Mouse (Mus musculus): ENCODE data around the gene Edem3. TPM values are rescaled to one million over a fixed set of nuclear protein-coding genes. Genes with fewer than 3 reads are reported as not detected.
"Not testable (repeated sequence)": the region's sequence is repeated elsewhere in the genome, so short reads cannot be mapped to it uniquely, and the experiment has no call there.

Edem3 gene
- polyA plus RNA-seq, 1 experiment from 2014 or later = 24.5 TPM

DNA sequence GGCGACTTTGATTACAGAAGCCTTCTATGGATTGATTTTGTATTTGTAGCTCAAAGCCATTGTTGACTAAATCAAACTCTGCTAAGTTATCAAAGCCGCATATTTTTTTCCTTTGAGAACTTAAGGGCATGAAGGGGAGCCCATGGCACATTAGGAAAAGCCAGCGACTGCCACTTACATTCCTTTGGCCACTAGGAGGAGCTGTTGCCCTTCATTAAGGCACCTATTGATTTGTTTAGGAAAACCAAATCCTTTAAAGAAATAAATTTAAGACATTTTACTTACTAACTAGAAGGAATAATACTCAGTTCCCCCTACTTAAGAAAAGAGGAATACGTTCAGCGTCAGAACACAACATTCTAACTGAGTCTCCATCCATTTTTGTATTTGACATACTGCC, 65.3 kb downstream of the Edem3 start:
- ATAC-seq (ENCODE audit: low FRiP score) = no peak

DNA sequence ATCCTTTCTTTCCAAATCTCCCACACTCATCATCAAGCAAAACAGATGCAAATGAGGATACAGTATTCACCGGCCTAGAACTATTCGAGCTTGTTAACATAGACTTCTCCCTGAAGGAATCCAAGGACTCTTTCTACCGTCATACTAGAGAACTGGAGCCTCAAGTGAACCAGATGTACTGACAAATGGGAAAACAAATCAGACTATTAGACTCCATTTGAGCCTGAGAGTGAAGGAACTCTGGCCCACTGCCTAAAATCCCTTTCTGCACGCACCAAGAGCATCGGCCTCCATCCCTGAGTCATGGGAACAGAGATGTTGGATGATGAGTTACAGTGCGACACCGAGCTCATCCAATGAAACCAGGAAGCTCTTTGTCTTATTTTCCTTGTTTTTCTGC, 69.9 kb downstream of the Edem3 start:
- 86% methylated on average over 7 of the region's 7 CpGs for WGBS
- Histone ChIP-seq H3K36me3 (replicated peaks) (no peaks in the 10 kb centered on the region), H3K4me2 (no peak overlapping the region), H3K9me3 (no peaks in the 10 kb centered on the region), H3K4me1 (no peaks in the 10 kb centered on the region), H3K9ac (no peak overlapping the region), H3K27ac (no peak overlapping the region), H3K4me3 (replicated peaks) (no peak overlapping the region), H3K27me3 (no peaks in the 10 kb centered on the region)
- no peak for ATAC-seq (ENCODE audit: low FRiP score)

More for the DNA sequence above, 65.3 kb downstream of the Edem3 start:
- Histone ChIP-seq H3K4me2 (no peak overlapping the region), H3K4me3 (replicated peaks) (no peak overlapping the region), H3K9me3 (no peaks in the 10 kb centered on the region), H3K9ac (no peak overlapping the region), H3K27me3 (no peaks in the 10 kb centered on the region), H3K36me3 (replicated peaks) (peaks cover 12% of the 10 kb centered on the region), H3K4me1 (no peaks in the 10 kb centered on the region), H3K27ac (no peak overlapping the region)
- 23% methylated on average over 5 of the region's 5 CpGs for WGBS

DNA sequence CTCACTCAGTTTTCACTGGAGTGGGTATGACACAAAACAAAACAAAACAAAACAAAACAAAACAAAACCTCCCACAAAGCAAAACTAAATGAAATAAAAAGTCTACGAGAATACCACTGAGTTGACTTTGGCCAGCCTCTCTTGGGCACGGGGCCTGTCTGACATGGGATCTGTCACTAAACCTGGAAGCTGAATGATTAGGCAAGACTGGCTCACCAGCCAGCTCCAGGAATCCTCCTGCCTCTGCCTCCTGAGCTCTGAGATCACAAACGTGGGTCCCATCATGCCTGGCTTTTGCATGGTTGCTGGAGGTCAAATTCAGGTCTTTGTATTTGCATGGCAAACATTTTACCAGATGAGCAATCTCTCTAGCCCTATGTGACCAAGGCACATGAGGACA, 76.6 kb downstream of the Edem3 start:
- H3K27ac ChIP-seq = no peak overlapping the region
- no peak overlapping the region for H3K9ac ChIP-seq
- no peaks in the 10 kb centered on the region for H3K27me3 ChIP-seq
- 86% methylated on average over 3 of the region's 3 CpGs for WGBS
- no peak for ATAC-seq (ENCODE audit: low FRiP score)
- H3K4me1 ChIP-seq = no peaks in the 10 kb centered on the region
- no peak overlapping the region for H3K4me2 ChIP-seq
- no peak overlapping the region for H3K4me3 ChIP-seq (replicated peaks)
- H3K36me3 ChIP-seq (replicated peaks) = no peaks in the 10 kb centered on the region
- H3K9me3 ChIP-seq = peaks cover 12% of the 10 kb centered on the region

DNA sequence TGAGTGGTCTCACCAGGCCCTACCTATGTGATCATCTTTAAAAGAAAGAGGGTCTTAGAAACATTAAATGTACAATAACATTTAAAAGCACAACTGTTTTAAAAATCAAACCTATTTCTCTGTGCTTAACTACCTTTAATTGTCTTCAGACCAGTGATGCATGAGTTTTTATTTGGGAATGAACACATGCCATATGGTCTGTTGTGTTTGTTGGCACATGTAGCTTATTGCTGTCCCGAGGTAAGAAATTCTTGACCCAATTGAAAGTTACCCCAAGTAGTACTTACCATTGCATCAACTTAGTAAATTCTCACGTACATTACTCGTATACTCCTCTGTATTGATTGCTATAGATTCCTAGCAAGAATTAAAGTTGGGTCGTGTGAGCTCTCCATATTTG, 80.1 kb downstream of the Edem3 start:
- Histone ChIP-seq H3K9me3 (peaks cover 12% of the 10 kb centered on the region), H3K36me3 (replicated peaks) (no peaks in the 10 kb centered on the region), H3K27me3 (no peaks in the 10 kb centered on the region), H3K9ac (no peak overlapping the region), H3K4me3 (replicated peaks) (no peak overlapping the region), H3K4me1 (no peaks in the 10 kb centered on the region), H3K4me2 (no peak overlapping the region), H3K27ac (no peak overlapping the region)
- 92% methylated on average over 4 of the region's 4 CpGs for WGBS
- no peak for ATAC-seq (ENCODE audit: low FRiP score)

DNA sequence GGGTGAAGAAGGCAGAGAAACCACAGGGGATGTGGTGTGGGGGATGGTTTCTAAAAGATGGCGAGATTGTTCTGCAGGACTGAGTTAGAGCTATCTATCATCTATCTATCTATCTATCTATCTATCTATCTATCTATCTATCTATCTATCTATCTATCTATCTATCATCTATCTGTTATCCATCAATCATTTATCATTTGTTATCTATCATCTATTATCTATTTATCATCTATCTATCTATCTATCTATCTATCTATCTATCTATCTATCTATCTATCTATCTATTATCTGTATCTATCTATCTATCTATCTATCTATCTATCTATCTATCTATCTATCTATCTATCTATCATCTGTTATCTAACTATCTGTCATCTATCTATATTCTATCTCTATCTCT, 85.2 kb downstream of the Edem3 start:
- H3K4me2 ChIP-seq; H3K27ac ChIP-seq; ATAC-seq (ENCODE audit: low FRiP score); H3K36me3 ChIP-seq (replicated peaks); H3K27me3 ChIP-seq; H3K9ac ChIP-seq; H3K4me3 ChIP-seq (replicated peaks); H3K4me1 ChIP-seq; H3K9me3 ChIP-seq: not testable (repeated sequence)
- 94% methylated on average over 1 of the region's 1 CpGs for WGBS

DNA sequence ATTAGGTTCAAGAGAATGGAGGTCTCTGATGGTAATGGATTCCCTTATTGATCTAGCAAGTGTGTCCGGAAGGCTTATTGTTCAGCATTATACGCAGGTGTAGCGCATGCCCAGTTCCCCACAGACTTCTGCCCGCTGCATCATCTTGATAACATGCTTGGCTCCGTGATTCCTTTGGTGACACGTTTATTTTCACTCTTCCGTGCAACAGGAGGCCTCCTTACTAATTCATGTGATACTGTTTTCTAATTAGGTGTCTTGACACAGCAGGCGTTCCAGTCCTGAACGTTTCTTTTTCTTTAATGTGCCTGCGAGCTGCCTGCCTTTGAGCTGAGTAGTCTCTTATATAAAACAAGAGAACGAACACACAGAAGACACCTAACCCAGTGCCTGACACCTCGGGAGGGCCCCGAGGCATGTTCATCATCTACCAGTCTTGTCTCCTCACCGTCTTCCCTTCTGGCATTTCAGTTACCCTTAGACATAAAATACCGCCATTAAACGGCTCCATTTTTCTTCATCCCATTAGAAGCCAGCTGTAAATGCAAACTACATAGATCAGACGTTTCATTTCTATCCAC, 90.2 kb downstream of the Edem3 start:
- Histone ChIP-seq H3K36me3 (replicated peaks) (no peaks in the 10 kb centered on the region), H3K9me3 (no peaks in the 10 kb centered on the region), H3K9ac (no peak overlapping the region), H3K4me2 (no peak overlapping the region), H3K4me3 (replicated peaks) (no peak overlapping the region), H3K27me3 (no peaks in the 10 kb centered on the region), H3K4me1 (0 out of 2 replicates have a peak, but pooled peaks cover 3% of the 10 kb centered on the region), H3K27ac (no peak overlapping the region)
- WGBS = 66% methylated on average over 17 of the region's 17 CpGs
- no peak for ATAC-seq (ENCODE audit: low FRiP score)

DNA sequence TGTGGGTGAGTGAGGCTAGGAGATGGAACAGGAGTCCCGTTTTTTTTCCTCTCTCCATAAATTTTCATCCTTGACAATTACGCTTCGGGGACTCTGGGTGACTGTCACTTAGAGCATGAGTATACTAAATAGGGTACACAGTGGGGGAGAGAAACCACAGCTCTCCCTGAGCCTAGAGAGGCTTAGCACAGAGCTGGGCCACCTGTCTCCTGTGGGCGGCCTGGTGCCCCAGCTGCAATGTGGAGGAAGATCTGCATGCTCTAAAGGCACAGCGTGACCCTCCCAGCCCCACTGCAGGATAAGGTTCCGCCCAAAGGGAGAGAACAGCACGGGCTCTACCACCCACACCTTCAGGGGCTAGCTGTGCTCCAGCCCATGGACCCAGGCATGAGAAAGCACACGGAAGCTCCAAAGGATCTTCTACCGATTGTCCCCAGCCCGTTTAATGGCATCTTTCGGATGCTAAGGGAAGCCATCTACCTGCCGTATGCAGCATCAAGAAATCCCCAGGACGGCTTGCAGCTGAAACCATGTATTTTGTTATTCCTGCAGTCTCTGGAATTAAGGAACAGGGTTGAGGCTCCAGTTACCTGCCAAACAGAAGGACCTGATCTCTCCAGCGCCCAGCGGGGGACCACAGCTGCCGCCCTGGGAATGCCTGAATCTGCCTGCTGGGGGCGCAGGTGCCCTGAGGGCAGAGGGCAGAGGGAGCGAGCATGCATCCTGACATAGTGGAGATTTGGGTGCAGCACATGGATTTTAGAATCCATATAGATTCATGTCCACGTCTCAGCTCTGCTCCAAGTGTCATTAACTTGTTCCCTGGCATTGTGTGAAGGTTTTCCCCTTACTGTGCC, 91.0 kb downstream of the Edem3 start:
- H3K9me3 ChIP-seq = no peaks in the 10 kb centered on the region
- no peaks in the 10 kb centered on the region for H3K36me3 ChIP-seq (replicated peaks)
- no peak overlapping the region for H3K4me3 ChIP-seq (replicated peaks)
- H3K4me1 ChIP-seq = 0 out of 2 replicates have a peak, but pooled peaks cover 3% of the 10 kb centered on the region
- no peak overlapping the region for H3K4me2 ChIP-seq
- no peaks in the 10 kb centered on the region for H3K27me3 ChIP-seq
- H3K9ac ChIP-seq = no peak overlapping the region
- WGBS = 67% methylated on average over 19 of the region's 19 CpGs
- no peak overlapping the region for H3K27ac ChIP-seq
- no peak for ATAC-seq (ENCODE audit: low FRiP score)

DNA sequence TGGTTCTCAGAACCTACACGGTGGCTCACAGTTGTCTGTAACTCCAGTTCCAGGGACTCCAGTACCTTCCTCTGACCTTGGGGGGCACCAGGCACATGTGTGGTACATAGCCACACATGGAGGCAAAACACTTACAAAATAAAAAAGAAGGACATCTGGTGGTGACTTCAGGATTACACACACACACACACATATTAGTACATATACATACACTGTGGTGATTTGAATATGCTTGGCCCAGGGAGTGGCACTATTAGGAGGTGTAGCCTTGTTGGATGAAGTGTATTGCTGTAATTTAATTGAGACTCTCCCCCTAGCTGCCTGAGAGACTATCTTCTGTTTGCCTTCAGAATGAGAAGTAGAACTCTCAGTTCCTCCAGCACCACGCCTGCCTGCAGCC, 93.1 kb downstream of the Edem3 start:
- ATAC-seq (ENCODE audit: low FRiP score) = no peak
- H3K9me3 ChIP-seq = no peaks in the 10 kb centered on the region
- no peak overlapping the region for H3K4me3 ChIP-seq (replicated peaks)
- no peak overlapping the region for H3K27ac ChIP-seq
- no peak overlapping the region for H3K4me2 ChIP-seq
- H3K36me3 ChIP-seq (replicated peaks) = no peaks in the 10 kb centered on the region
- no peaks in the 10 kb centered on the region for H3K27me3 ChIP-seq
- no peak overlapping the region for H3K9ac ChIP-seq
- whole genome bisulfite sequencing = 94% methylated on average over 2 of the region's 2 CpGs
- H3K4me1 ChIP-seq = peaks cover 6% of the 10 kb centered on the region

DNA sequence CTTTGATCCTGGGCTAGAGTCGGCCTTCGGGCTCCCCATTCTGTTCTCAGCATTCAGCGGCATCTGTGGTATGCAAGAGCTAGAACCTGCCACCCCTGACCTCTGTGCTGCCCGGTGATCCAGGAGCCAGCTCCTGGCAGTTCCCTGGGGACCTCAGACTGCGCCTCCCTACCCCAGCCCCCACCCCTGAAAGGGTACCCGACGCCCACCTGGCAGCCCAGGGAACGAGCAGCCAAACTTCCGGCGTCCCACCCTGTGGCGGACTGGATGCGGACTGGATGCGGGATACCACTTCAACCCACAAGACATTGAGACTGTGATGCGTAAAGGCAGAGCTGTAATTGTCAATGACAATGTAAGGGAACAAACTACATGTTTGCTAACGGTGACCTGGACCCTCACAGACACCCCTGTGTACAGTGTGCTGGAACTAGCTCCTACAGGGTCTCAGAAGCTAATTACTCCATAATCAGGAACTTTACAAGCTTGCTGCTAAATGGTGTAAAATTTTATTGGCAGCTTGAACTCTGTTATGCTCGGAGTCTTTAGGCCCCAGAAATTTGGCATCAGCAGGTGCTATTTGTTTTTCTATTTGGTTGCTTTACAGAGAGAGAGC, 94.9 kb downstream of the Edem3 start:
- Histone ChIP-seq H3K9ac (no peak overlapping the region), H3K9me3 (no peaks in the 10 kb centered on the region), H3K4me2 (no peak overlapping the region), H3K27ac (no peak overlapping the region), H3K4me1 (peaks cover 6% of the 10 kb centered on the region), H3K36me3 (replicated peaks) (no peaks in the 10 kb centered on the region), H3K27me3 (no peaks in the 10 kb centered on the region), H3K4me3 (replicated peaks) (no peak overlapping the region)
- no peak for ATAC-seq (ENCODE audit: low FRiP score)
- WGBS = 86% methylated on average over 16 of the region's 16 CpGs

DNA sequence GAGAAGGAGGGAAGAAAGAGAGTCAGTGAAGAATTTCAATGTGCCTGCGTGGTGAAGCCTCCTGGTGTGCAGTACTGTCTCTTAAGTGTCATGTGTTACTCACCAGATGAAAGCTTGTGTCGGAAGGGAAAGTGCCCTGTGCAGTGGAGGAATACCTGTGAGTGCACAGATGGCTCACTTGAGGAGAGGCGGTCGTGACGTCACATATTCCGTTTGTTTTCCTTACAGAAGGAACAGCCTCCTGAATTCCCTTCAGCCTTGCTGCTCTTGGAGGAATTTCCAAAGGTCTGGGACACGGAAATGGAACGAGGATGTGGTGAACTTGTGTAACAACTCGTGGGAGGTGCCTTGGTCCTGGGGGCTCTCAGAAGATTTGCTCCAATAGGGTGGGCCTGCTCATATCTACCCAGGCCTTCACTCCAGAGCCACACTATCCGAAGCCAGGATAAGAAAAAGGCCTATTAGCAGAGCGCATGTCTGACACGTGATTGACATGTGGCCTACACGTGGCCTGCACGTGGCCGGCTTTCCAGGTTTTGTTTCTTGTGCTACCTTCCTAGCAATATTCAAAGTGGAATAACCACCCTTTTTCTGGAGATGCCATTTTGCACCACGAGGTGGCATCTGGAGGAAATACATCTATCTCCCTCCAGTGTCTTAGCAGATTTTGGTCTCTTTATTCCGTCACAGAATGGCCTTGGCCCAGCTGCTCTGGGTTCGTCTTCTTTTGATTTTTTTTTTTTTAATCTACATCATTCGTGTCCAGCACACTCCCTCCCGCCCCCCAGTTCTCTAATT, 96.1 kb downstream of the Edem3 start:
- no peak overlapping the region for H3K4me3 ChIP-seq (replicated peaks)
- no peaks in the 10 kb centered on the region for H3K27me3 ChIP-seq
- no peak overlapping the region for H3K9ac ChIP-seq
- WGBS = 82% methylated on average over 20 of the region's 20 CpGs
- no peaks in the 10 kb centered on the region for H3K9me3 ChIP-seq
- no peaks in the 10 kb centered on the region for H3K36me3 ChIP-seq (replicated peaks)
- no peak overlapping the region for H3K27ac ChIP-seq
- ATAC-seq (ENCODE audit: low FRiP score) = no peak
- peaks cover 3% of the 10 kb centered on the region for H3K4me1 ChIP-seq
- no peak overlapping the region for H3K4me2 ChIP-seq

DNA sequence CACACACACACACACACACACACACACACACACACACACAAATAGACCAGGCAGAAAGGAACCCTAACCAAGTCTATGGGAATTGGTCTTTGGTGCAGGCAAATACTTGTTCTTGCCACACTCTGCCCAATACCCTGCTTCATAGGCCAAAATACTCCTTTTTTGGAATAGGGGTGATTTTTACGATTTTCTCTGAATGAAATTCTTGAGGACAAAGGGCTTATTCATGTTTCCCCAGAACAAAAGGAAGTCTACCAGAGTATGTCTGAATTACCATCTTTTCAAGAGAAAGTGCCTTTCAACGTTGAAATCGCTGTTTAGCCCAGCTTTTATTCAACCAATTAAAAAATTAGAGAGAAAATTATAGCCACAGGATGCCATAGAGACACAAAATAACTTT, 96.8 kb downstream of the Edem3 start:
- H3K27ac ChIP-seq = no peak overlapping the region
- peaks cover 3% of the 10 kb centered on the region for H3K4me1 ChIP-seq
- 11% methylated on average over 3 of the region's 3 CpGs for WGBS
- no peak overlapping the region for H3K4me2 ChIP-seq
- H3K27me3 ChIP-seq = no peaks in the 10 kb centered on the region
- H3K9me3 ChIP-seq = no peaks in the 10 kb centered on the region
- H3K36me3 ChIP-seq (replicated peaks) = no peaks in the 10 kb centered on the region
- no peak overlapping the region for H3K9ac ChIP-seq
- no peak for ATAC-seq (ENCODE audit: low FRiP score)
- H3K4me3 ChIP-seq (replicated peaks) = no peak overlapping the region

DNA sequence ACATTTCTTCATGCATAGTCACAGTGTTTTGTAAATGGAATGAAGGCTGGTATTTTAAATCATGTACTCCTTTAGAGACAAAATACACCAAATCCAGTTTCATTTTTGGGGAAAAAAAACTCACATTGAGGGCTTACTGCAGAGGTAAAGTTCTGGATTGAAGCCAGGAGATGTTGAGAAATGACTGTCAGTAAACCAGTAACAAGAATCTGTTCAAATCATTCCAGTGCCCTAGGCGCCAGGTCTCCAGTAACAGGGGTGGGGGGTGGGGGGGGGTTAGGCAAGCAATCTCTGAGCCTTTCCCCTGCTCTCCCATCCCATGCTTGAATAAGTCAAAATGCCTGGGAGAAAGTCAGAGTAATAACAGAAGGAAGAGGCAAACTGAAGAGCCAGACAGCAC, 100.4 kb downstream of the Edem3 start:
- no peak overlapping the region for H3K4me2 ChIP-seq
- no peaks in the 10 kb centered on the region for H3K27me3 ChIP-seq
- 77% methylated on average over 1 of the region's 1 CpGs for WGBS
- H3K27ac ChIP-seq = no peak overlapping the region
- no peak overlapping the region for H3K9ac ChIP-seq
- H3K36me3 ChIP-seq (replicated peaks) = no peaks in the 10 kb centered on the region
- H3K4me3 ChIP-seq (replicated peaks) = no peak overlapping the region
- peaks cover 3% of the 10 kb centered on the region for H3K4me1 ChIP-seq
- no peaks in the 10 kb centered on the region for H3K9me3 ChIP-seq
- no peak for ATAC-seq (ENCODE audit: low FRiP score)

Data from forebrain, embryonic 12.5 days (tissue).